ENCODE assay signal across 21 mouse cellular contexts in the genomic region with DNA sequence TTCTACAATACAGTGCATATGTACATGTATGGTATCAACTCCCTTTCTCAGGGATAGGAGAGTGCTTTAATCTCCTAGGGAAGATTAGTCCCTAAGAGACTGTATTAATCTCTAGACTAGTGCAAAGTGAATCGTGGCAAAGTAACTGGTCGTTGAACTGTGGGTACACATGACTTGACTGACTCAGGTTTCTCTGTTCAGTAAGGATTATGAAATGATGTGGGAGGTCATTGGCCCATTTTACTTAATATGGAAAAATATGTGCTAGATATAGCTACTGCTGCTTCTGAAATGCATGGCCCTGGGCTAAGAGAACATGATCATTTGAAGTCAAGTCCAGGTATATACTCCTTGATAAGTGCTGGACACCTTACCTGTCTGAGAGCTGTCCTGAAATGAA. TPM values are rescaled to one million over a fixed set of nuclear protein-coding genes. Genes with fewer than 3 reads are reported as not detected.
DNase-seq lines count a peak whose midpoint lies in the region; ATAC-seq and TF ChIP-seq lines count a peak whose summit lies in the region.
"Had no signal": no experiment of that assay in that cellular context is flagged by ENCODE, and none has a peak within 500 bp of the region (broad histone marks: within the 10 kb centered on the region; RNA-seq: fewer than 3 reads in every experiment).

No protein-coding gene starts in this region.

- TF ChIP-seq POLR2A in liver, adult 2 months (IDR thresholded peaks at IDR 0.05; ENCODE audit: extremely low read depth, insufficient read depth, low read length), result no peak

- H3K9ac ChIP-seq in liver, adult 2 months (ENCODE audit: low read depth, low read length), result no peak overlapping the region
- H3K9ac ChIP-seq in liver, embryonic 11.5 days (ENCODE audit: low read depth, low read length), result no peak overlapping the region
- no peak overlapping the region for H3K9ac ChIP-seq in forebrain, postnatal 0 days
- H3K9ac ChIP-seq: embryonic facial prominence, embryonic 12.5 days; forebrain, embryonic 13.5 days had no signal

- H3K4me2 ChIP-seq in liver, embryonic 11.5 days, result no peak overlapping the region
- H3K4me2 ChIP-seq in forebrain, postnatal 0 days (ENCODE audit: low read depth), result no peak overlapping the region
- H3K4me2 ChIP-seq: embryonic facial prominence, embryonic 12.5 days; forebrain, embryonic 13.5 days had no signal

- H3K36me3 ChIP-seq in liver, adult 2 months (ENCODE audit: control insufficient read depth, insufficient read depth, low read length), result peaks cover 26% of the 10 kb centered on the region
- H3K36me3 ChIP-seq in liver, embryonic 11.5 days (ENCODE audit: control insufficient read depth, insufficient read depth, low read length), result no peaks in the 10 kb centered on the region
- H3K36me3 ChIP-seq in forebrain, postnatal 0 days (ENCODE audit: insufficient read depth), result no peaks in the 10 kb centered on the region
- H3K36me3 ChIP-seq: embryonic facial prominence, embryonic 12.5 days had no signal

- no peak for ATAC-seq in liver, embryonic 11.5 days (replicated peaks; ENCODE audit: low FRiP score)
- no peak for ATAC-seq in forebrain, postnatal 0 days
- ATAC-seq: forebrain, embryonic 13.5 days; forebrain, embryonic 16.5 days had no signal

- peaks cover 13% of the 10 kb centered on the region for H3K79me2 ChIP-seq in liver, adult 2 months (ENCODE audit: control insufficient read depth, insufficient read depth, low read length)

- no peak for TF ChIP-seq CTCF in liver, adult 2 months (IDR thresholded peaks at IDR 0.05; ENCODE audit: low read depth, low read length)
- TF ChIP-seq CTCF in forebrain, postnatal 0 days (IDR thresholded peaks at IDR 0.05; ENCODE audit: low read depth), result no peak

- WGBS in liver, adult 2 months, result 30% methylated on average over 2 of the region's 2 CpGs
- 75% methylated on average over 2 of the region's 2 CpGs for WGBS in liver, embryonic 11.5 days
- 97% methylated on average over 2 of the region's 2 CpGs for whole genome bisulfite sequencing in forebrain, postnatal 0 days

- H3K27me3 ChIP-seq in liver, adult 2 months (ENCODE audit: control insufficient read depth, insufficient read depth, low read length), result no peaks in the 10 kb centered on the region
- no peaks in the 10 kb centered on the region for H3K27me3 ChIP-seq in liver, embryonic 11.5 days (replicated peaks; ENCODE audit: control insufficient read depth, insufficient read depth, low read length)
- no peaks in the 10 kb centered on the region for H3K27me3 ChIP-seq in forebrain, postnatal 0 days (ENCODE audit: insufficient read depth, low read length)
- H3K27me3 ChIP-seq: embryonic facial prominence, embryonic 12.5 days; forebrain, embryonic 13.5 days had no signal

- DNase-seq in heart, adult 11 months, result peak; percentile 65
- no peak for DNase-seq in heart, postnatal 10 days
- DNase-seq in liver, adult 2 months (ENCODE audit: extremely low read depth, low read depth, low spot score), result peak; percentile 86
- DNase-seq in liver, embryonic 11.5 days (ENCODE audit: low spot score), result no peak
- peak; percentile 47 for DNase-seq in 416B (ENCODE audit: low read depth)
- peak; percentile 47 for DNase-seq in adipocyte (ENCODE audit: low spot score)
- no peak for DNase-seq in forebrain, postnatal 0 days
- DNase-seq: adrenal gland, adult 8-10 months; adrenal gland, postnatal 14 days; adrenal gland, postnatal 36 days; cerebellum, adult 11-12 months; cerebellum, adult 2 months; cerebellum, adult 9-10 months; cerebellum, postnatal 10 days; cerebellum, postnatal 25 days had no signal

- intact Hi-C loops in heart, postnatal 10 days (cut with DNase I), result no loop called here

- H3K4me3 ChIP-seq in liver, adult 2 months (ENCODE audit: insufficient read depth, low read depth, low read length), result no peak overlapping the region
- no peak overlapping the region for H3K4me3 ChIP-seq in liver, embryonic 11.5 days (ENCODE audit: low read depth, low read length)
- no peak overlapping the region for H3K4me3 ChIP-seq in forebrain, postnatal 0 days (ENCODE audit: low read depth, low read length)
- H3K4me3 ChIP-seq: embryonic facial prominence, embryonic 10.5 days; embryonic facial prominence, embryonic 12.5 days; forebrain, embryonic 13.5 days had no signal

- H3K27ac ChIP-seq in liver, adult 2 months (replicated peaks; ENCODE audit: insufficient read depth, low read depth, low read length), result no peak overlapping the region
- no peak overlapping the region for H3K27ac ChIP-seq in liver, embryonic 11.5 days (ENCODE audit: low read depth, low read length)
- no peak overlapping the region for H3K27ac ChIP-seq in forebrain, postnatal 0 days (ENCODE audit: low read depth, low read length)
- H3K27ac ChIP-seq: embryonic facial prominence, embryonic 10.5 days; embryonic facial prominence, embryonic 12.5 days; forebrain, embryonic 13.5 days had no signal

- H3K4me1 ChIP-seq in liver, adult 2 months (ENCODE audit: control insufficient read depth, insufficient read depth, low read length), result peaks cover 15% of the 10 kb centered on the region
- no peaks in the 10 kb centered on the region for H3K4me1 ChIP-seq in liver, embryonic 11.5 days (replicated peaks; ENCODE audit: control insufficient read depth, insufficient read depth, low read length)
- H3K4me1 ChIP-seq in forebrain, postnatal 0 days (ENCODE audit: insufficient read depth), result no peaks in the 10 kb centered on the region
- H3K4me1 ChIP-seq: forebrain, embryonic 13.5 days had no signal

- no peaks in the 10 kb centered on the region for H3K9me3 ChIP-seq in liver, embryonic 11.5 days (ENCODE audit: control insufficient read depth, low read length)
- no peaks in the 10 kb centered on the region for H3K9me3 ChIP-seq in forebrain, postnatal 0 days (ENCODE audit: low read length)
- H3K9me3 ChIP-seq: embryonic facial prominence, embryonic 10.5 days; embryonic facial prominence, embryonic 12.5 days; forebrain, embryonic 13.5 days had no signal

RNA-seq across cellular contexts. Expression of gene Slc22a5, which starts 8.2 kb away (rescaled TPM):
- total RNA-seq in heart, postnatal 10 days (2021), result 10 to 100 TPM; 18.3 to 20.9 TPM
- total RNA-seq in liver, adult 2 months (2014; rRNA removed), result 19.7 and 20.8 TPM in 2 replicates
- 14.7 and 17.0 TPM in 2 replicates for polyA plus RNA-seq in liver, adult 2 months (2012; rRNA removed)
- 4.4 and 4.8 TPM in 2 replicates for polyA plus RNA-seq in liver, embryonic 11.5 days (2014; fragmentation: Nextera tagmentation; extraction: Ambion mirVana)
- 16.0 and 16.2 TPM in 2 replicates for total RNA-seq in forebrain, postnatal 0 days (2014; rRNA removed)
- polyA plus RNA-seq in forebrain, postnatal 0 days (2015; fragmentation: Nextera tagmentation; extraction: Ambion mirVana), result 12.9 and 13.4 TPM in 2 replicates

RNA-seq across cellular contexts. Expression of gene Gm12216, which starts 24.2 kb away (rescaled TPM):
- 1 to 10 TPM; 1.9 to 2.0 TPM for total RNA-seq in heart, postnatal 10 days (2021)
- total RNA-seq in liver, adult 2 months (2014; rRNA removed), result 2.2 and 3.2 TPM in 2 replicates
- 2.4 and 2.7 TPM in 2 replicates for polyA plus RNA-seq in liver, adult 2 months (2012; rRNA removed)
- polyA plus RNA-seq in liver, embryonic 11.5 days (2014; fragmentation: Nextera tagmentation; extraction: Ambion mirVana), result 0.51 TPM in 1 of 2 replicates, not detected in the other
- not detected in 2 replicates for total RNA-seq in forebrain, postnatal 0 days (2014; rRNA removed)
- polyA plus RNA-seq in forebrain, postnatal 0 days (2015; fragmentation: Nextera tagmentation; extraction: Ambion mirVana), result 0.40 and 0.77 TPM in 2 replicates
- total RNA-seq: MEL had no signal
- polyA plus RNA-seq: embryonic facial prominence, embryonic 10.5 days; forebrain, embryonic 11.5 days had no signal

Comparison
In these comparisons a context has a peak if more than half of its experiments do, and no peak if none do; other contexts are left out.
1. DNase-seq: peak in heart, adult 11 months (single experiment), liver, adult 2 months (single experiment), 416B (single experiment) and adipocyte (single experiment); none in heart, postnatal 10 days (0 of 2), liver, embryonic 11.5 days (single experiment) and forebrain, postnatal 0 days (single experiment).